Mouse (Mus musculus) T-cell, adult 2 months (primary cell): ENCODE measurements around the gene Syne1.
A peak's percentile ranks its signal among the peaks of the same experiment; 100 is the strongest.

Source experiments
- DNase-seq: peaks from one replicate; pipeline ENCODE4 v3.0.0; 2022; ENCODE audit warnings: low spot score

Syne1 gene

DNA sequence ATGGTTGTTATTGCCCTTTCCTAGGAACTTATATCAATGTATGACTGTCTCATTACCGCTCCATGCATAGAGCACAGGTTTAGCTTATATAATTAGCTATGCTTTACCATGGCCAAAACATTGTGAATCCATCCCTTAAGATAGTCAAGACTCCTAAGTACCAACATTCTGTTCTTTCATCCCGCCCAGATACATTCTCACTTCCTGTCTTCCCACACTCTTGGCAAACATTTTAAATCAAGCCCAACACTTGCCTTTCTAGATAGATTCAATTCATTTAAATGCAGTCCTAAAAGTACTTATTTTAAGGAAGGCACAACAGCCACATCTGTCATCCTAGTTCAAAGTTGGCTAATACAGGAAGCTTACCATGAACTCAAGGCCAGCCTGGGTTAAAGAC is 113.5 kb downstream of the Syne1 start:
- no peak for DNase-seq

GRCm38 (mm10) chr10:5423984-5424383 is 127.3 kb downstream of the Syne1 start:
- DNase-seq: no peak

DNA sequence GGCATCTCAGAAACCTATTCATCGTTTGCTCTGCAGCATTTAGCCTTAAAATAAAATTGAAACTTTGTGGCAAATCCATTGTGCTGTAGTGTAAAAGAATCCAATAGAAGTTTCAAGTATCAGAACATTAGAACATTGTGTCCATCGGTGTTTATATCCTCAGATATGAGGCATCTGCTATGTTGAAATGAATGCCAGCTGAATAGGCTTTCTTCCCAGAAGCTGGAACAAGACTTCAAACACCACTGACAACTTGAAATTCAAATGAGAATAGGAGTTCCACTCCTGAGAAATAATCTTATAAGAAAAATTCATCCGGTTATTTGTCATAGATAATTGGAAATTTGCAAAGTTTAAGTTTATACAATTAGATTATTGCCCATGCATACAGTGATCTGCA is 135.6 kb downstream of the Syne1 start:
- no peak for DNase-seq

GRCm38 (mm10) chr10:5384131-5384776 is 167.0 kb downstream of the Syne1 start:
- DNase-seq: peak; percentile 62

DNA sequence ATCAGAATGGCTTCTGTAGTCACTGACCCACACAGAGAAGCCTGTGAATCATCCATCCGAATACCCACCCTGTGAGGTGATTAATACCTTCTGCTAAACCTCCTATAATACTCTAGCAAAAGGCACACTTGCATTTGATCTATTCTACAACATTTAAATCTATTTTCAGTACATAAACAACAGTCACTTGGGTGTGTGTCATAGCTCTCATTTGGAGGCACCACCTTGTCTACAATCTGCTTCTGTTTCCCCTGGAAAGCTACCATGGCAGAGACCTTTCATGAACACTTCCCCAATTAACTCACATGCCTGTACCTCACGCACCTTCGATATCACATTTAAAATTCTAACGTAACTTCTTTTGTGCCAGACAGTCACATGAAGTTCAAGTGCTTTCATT is 169.7 kb downstream of the Syne1 start:
- DNase-seq: no peak

DNA sequence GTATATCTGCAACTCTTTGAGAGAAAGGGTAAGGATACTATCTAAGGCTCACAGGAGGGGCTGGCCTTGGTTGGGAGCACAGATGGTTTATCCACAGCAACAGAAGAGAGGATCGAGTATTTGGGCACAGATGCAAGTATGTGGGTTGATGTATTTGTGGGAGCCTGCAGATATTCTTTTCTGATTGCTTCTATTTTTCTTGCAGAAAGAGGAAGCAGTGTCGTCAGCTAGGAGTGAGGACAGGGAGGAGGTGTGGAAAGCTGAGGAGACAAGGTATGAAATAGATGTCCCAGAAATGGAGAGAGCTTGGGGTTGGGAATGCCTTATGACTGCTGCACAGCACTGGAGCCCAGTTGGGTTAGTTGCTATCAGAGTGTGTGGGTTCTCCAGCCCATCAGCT is 172.3 kb downstream of the Syne1 start:
- no peak for DNase-seq

GRCm38 (mm10) chr10:5369599-5369998 is 181.7 kb downstream of the Syne1 start:
- no peak for DNase-seq

- DNase-seq: no peak
Measured at GRCm38 (mm10) chr10:5368266-5368665, 183.0 kb downstream of the Syne1 start.

DNA sequence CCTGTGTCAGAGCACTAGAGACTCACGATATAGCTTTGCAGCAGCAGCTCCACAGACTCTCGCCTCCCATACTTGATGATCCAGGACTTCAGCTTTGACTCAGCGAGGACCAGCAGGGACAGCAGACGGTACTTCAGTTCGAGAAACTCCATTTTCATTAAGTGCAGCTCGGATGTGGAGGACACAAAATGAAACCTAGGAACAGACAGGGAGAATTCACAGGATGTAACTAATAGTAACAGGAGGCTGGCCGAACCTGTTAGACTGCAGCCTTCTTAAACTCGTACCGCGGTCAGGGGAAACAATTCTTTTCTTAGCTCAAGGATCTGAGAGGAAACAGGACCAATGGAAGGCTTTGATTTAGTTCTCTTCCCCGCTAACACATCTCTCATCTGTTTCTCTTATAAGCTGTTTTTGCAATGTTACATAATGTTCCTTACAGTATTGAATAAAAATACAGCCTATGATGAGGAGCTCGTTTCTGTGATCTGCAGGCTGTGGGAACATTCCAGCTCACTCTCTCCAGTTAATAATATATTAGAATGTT is 183.7 kb downstream of the Syne1 start:
- no peak for DNase-seq

GRCm38 (mm10) chr10:5360560-5360959 is 190.7 kb downstream of the Syne1 start:
- no peak for DNase-seq

GRCm38 (mm10) chr10:5356614-5357013 is 194.7 kb downstream of the Syne1 start:
- DNase-seq: no peak

- no peak for DNase-seq
Measured at GRCm38 (mm10) chr10:5353390-5353789, 197.9 kb downstream of the Syne1 start.

DNA sequence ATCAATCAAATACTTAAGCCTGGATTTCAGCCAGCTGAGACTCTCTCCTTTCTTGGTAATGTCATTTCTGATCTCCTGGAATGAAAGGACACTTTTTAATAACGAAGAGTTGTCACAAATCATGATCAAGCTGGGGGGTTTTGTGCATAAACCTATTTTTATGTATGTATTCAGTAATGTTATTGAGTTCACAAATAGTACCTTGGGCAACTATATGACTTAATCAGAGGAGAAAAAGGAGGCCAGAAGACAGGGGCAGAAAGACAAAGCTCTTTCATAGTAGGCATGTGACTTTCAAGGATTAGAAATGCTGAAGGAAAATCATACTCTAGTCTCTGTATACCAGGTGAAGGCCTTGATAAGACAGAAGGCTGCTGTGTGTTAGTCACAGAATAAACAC is 204.4 kb downstream of the Syne1 start:
- no peak for DNase-seq

- no peak for DNase-seq
Measured at GRCm38 (mm10) chr10:5343211-5343610, 208.1 kb downstream of the Syne1 start.

DNA sequence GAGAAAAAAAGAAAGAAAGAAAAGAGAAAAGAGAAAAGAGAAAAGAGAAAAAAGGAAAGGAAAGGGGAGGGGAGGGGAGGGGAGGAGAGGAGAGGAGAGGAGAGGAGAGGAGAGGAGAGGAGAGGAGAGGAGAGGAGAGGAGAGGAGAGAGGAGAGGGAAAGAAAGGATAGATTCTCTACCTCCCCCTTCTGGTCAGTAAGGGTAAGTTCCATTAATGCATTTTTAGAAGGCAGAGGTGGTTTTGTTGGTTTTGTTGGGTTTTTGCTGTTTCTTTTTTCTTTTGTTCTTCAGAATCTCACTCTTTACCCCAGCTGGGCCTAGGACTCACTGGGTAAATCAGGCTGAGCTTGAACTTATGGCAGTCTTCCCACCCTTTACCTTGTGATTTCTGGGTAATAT is 214.9 kb downstream of the Syne1 start:
- no peak for DNase-seq

- no peak for DNase-seq
Measured at GRCm38 (mm10) chr10:5332801-5333200, 218.5 kb downstream of the Syne1 start.

GRCm38 (mm10) chr10:5326716-5327115 is 224.6 kb downstream of the Syne1 start:
- no peak for DNase-seq

- no peak for DNase-seq
Measured at GRCm38 (mm10) chr10:5323741-5324395, 227.4 kb downstream of the Syne1 start.

DNA sequence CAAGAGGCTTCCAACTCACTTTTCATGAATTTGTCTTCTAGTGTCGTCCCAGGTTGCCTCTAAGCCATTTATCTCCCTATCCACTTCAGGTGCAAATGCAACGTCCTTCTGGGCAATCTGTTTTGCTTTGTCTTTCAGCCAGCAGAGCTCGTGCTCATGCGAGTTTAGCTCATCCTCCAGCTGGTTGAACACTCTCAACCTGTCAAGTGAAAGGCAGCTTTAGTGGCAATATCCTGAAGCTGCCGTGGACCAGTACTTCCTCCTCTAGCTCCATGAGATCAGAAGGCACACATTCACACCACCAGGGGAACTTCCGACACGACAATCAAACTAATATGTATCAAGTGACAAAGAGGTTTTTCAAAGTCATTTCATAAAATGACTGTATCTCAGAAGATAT is 228.7 kb downstream of the Syne1 start:
- DNase-seq: no peak

DNA sequence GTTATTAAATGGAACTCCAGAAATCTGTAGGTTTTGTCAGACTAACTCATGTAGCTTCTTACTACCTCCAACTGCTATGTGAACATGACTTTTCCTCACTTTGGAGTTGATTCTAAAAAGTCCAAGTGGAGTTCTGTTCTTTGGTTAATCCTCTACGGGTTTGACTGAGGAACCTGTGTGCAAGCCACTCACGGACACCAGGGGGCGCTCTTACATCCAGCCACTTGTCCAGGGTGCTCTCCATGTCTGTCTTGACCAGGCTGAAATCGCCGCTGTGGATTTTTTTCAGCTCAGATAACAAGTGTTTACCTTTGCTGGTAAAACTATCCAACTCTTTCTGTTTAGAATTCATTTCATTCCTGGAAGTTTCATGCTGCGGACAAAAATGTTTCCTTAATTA is 233.7 kb downstream of the Syne1 start:
- DNase-seq: peak; percentile 39

DNA sequence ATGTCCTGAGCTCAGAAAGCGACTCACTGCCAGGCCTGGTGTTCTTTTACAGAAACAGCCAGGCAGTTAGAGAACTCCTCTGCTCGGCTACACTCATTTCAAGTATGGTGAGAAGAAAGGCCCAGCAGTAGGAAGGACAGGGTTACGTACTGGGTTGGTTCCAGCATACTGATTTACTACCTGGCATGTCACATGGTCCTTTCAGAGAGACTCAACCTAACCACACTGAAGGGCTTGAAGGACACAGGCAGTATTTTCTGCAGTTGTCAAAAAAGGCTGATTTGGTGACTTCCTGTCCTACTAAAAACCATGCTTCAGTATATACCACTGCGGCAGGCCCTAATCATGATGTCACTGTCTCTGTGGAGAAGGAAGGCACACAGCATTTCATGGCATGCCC is 238.8 kb downstream of the Syne1 start:
- no peak for DNase-seq

- no peak for DNase-seq
Measured at GRCm38 (mm10) chr10:5309961-5310713, 241.1 kb downstream of the Syne1 start.

DNA sequence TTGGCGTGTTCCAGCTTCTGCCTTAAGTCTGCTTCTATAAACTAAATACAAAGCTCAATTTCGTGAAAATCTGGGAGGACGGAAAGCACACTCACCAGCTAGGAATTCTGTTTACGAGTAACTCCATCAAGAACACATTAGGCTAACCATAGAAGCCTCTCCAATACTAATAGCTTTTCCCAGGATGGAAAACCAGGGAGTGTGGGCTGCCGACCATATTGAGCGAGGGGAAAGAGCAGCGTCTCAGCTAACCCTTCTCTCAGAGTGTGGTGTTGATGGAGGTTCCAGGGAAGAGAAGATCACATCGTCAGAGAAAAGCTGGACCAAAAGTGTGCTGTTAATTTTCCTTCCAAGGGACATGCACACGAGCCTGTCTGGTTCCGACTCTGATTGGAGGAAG is 241.9 kb downstream of the Syne1 start:
- DNase-seq: no peak
